Mouse (Mus musculus): ENCODE data around the gene Lasp1. TPM values are rescaled to one million over a fixed set of nuclear protein-coding genes. Genes with fewer than 3 reads are reported as not detected.
A peak's percentile ranks its signal among the peaks of the same experiment; 100 is the strongest.

Gene Lasp1
- polyA plus RNA-seq, 1 experiment: 69.4 TPM

DNA sequence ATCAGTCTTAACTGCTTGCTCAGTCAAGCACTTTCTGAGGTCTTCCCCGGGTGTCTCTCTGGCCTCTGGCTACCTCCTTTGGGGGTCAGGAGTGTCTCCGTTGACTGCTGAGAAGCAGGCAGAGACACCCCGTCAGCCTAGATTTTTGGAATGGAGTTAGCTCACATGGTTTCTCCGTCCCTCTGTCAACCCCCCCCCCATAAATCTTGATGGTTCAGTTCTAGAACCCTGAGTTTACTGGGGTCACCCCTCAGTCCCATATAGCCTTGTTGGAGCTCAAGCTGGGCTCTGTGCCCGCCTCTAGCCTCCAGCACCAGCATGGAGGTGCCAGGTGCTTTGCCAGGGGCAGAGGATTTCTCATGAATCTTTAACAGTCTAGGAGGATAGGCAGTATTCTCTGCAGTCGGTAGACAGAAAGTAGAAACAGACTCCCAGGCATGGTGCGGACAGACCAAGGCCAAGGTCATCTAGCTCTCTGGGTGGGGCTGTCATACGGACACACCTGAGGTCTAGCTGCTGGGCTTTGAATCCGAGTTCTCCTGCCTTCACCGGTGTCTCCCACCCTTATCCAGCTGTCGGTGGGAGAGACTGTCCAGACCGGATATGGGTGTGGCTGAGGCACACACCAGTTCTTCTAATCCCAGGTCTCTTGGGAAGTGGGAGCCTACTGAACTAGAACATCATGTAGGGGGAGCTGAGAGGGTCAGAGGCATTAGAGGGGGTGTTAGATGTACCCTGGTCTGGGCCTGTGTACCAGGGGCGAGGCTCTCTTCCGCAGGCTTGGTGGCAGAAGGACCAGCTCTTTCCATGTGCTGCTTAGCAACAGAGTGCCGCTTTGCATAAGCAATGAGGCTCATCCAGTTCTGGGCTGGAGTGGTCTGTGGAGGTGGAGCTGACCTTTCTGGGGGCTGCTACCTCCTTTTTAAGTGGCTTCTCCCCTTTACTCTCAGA, 7.1 kb downstream of the Lasp1 start:
- 77% methylated on average over 15 of the region's 15 CpGs for WGBS
- H3K36me3 ChIP-seq (ENCODE audit: control insufficient read depth, insufficient read depth, low read length): peaks cover 9% of the 10 kb centered on the region
- no peaks in the 10 kb centered on the region for H3K27me3 ChIP-seq (ENCODE audit: control insufficient read depth, insufficient read depth, low read length)
- no peak overlapping the region for H3K27ac ChIP-seq (ENCODE audit: insufficient read depth, low read length)
- no peak for DNase-seq (ENCODE audit: low read depth in 1 of 2, low spot score in 2 of 2)
- TF ChIP-seq CTCF (IDR thresholded peaks at IDR 0.05; ENCODE audit: extremely low read depth, insufficient read depth, insufficient read length, insufficient replicate concordance) (no peak), POLR2A (IDR thresholded peaks at IDR 0.05; ENCODE audit: low read depth, low read length) (no peak)
- H3K4me3 ChIP-seq (ENCODE audit: extremely low read depth, insufficient read depth, insufficient read length): no peak overlapping the region
- H3K4me1 ChIP-seq (ENCODE audit: control insufficient read depth, insufficient read depth, insufficient read length): peaks cover 37% of the 10 kb centered on the region; the same call in 1 of the 2 replicates

DNA sequence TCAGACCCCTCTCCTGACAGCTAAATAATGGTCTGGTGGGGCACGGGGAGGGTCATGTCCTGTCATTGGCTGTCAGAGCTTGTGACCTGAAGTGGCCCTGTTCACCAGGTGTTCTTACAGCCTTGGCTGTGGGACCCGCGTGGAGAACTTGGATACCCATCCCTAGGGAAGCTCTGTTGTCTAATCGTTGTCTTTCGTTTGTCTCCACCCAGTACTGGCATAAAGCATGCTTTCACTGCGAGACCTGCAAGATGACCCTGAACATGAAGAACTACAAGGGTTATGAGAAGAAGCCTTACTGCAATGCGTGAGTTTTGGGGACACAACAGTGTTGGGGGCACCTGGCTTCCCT, 7.8 kb downstream of the Lasp1 start:
- TF ChIP-seq POLR2A (IDR thresholded peaks at IDR 0.05; ENCODE audit: low read depth, low read length) (no peak), CTCF (IDR thresholded peaks at IDR 0.05; ENCODE audit: extremely low read depth, insufficient read depth, insufficient read length, insufficient replicate concordance) (no peak)
- H3K27ac ChIP-seq (ENCODE audit: insufficient read depth, low read length): no peak overlapping the region
- DNase-seq (ENCODE audit: low read depth in 1 of 2, low spot score in 2 of 2): no peak
- 89% methylated on average over 7 of the region's 7 CpGs for WGBS
- H3K27me3 ChIP-seq (ENCODE audit: control insufficient read depth, insufficient read depth, low read length): no peaks in the 10 kb centered on the region
- peaks cover 36% of the 10 kb centered on the region; the same call in 1 of the 2 replicates for H3K4me1 ChIP-seq (ENCODE audit: control insufficient read depth, insufficient read depth, insufficient read length)
- H3K4me3 ChIP-seq (ENCODE audit: extremely low read depth, insufficient read depth, insufficient read length): no peak overlapping the region
- H3K36me3 ChIP-seq (ENCODE audit: control insufficient read depth, insufficient read depth, low read length): peaks cover 10% of the 10 kb centered on the region

GRCm38 (mm10) chr11:97807626-97808025, 8.8 kb downstream of the Lasp1 start:
- peaks cover 10% of the 10 kb centered on the region for H3K36me3 ChIP-seq (ENCODE audit: control insufficient read depth, insufficient read depth, low read length)
- H3K27me3 ChIP-seq (ENCODE audit: control insufficient read depth, insufficient read depth, low read length): no peaks in the 10 kb centered on the region
- WGBS: 55% methylated on average over 6 of the region's 6 CpGs
- DNase-seq (ENCODE audit: low read depth in 1 of 2, low spot score in 2 of 2): no peak
- no peak overlapping the region for H3K4me3 ChIP-seq (ENCODE audit: extremely low read depth, insufficient read depth, insufficient read length)
- TF ChIP-seq CTCF (IDR thresholded peaks at IDR 0.05; ENCODE audit: extremely low read depth, insufficient read depth, insufficient read length, insufficient replicate concordance) (no peak), POLR2A (IDR thresholded peaks at IDR 0.05; ENCODE audit: low read depth, low read length) (no peak)
- peak overlapping the region; percentile 49 for H3K27ac ChIP-seq (ENCODE audit: insufficient read depth, low read length)
- H3K4me1 ChIP-seq (ENCODE audit: control insufficient read depth, insufficient read depth, insufficient read length): peaks cover 34% of the 10 kb centered on the region; the same call in 1 of the 2 replicates

DNA sequence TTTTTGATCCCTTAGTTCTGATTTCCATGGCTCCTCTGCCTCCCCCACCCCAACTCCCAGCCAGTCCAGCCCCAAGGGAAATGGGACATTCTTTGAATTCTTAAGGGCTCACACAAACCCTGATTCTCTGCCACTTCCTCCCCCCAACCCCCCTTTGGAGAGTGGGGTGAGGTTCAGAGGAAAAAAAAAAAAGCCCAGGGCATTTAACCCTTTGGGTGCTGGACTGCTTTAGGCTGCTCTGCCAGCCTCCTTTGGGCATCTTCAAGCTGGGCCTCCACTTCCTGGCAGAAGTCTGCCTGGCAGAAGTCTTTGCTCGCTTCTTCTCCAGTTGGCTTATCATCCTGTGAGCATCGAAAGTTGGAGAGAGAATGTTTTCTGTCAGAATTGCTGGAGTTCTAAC, 9.3 kb downstream of the Lasp1 start:
- no peak overlapping the region for H3K4me3 ChIP-seq (ENCODE audit: extremely low read depth, insufficient read depth, insufficient read length)
- H3K4me1 ChIP-seq (ENCODE audit: control insufficient read depth, insufficient read depth, insufficient read length): peaks cover 34% of the 10 kb centered on the region; the same call in 1 of the 2 replicates
- TF ChIP-seq CTCF (IDR thresholded peaks at IDR 0.05; ENCODE audit: extremely low read depth, insufficient read depth, insufficient read length, insufficient replicate concordance): no peak
- TF ChIP-seq POLR2A (IDR thresholded peaks at IDR 0.05; ENCODE audit: low read depth, low read length): no peak
- DNase-seq (ENCODE audit: low read depth in 1 of 2, low spot score in 2 of 2): no peak
- H3K27me3 ChIP-seq (ENCODE audit: control insufficient read depth, insufficient read depth, low read length): no peaks in the 10 kb centered on the region
- H3K36me3 ChIP-seq (ENCODE audit: control insufficient read depth, insufficient read depth, low read length): peaks cover 10% of the 10 kb centered on the region
- peak overlapping the region; percentile 49 for H3K27ac ChIP-seq (ENCODE audit: insufficient read depth, low read length)
- WGBS: 64% methylated on average over 2 of the region's 2 CpGs

DNA sequence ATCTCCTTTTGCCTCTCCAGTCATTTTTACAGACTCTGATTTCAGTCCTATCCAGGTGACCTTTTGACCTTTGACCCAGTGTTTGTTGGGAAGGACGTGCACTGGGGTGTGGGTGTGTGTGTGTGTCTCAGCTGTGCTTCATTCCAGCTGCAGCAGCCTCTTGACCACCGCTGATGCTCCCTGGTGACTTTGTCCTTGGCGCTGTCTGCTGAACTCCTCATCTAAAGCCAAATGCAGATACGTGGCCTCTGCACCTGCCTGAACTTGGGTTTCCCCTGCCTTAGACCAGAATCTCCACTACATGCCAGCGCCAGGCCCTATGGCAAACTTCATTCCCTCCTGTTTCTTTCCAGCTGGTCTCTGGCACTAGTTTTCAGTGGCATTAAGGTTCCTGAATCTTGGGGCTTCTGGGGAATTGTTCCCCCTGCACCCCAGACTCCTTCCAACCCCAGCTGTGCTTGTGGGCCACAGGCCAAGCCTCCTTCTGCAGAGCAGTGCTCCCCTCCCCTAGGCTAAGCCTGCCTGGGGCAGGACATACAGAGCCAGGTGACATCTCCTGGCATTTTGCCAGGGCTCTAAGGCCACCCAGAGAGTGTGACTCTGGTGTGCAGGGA, 9.9 kb downstream of the Lasp1 start:
- H3K4me3 ChIP-seq (ENCODE audit: extremely low read depth, insufficient read depth, insufficient read length): no peak overlapping the region
- H3K27me3 ChIP-seq (ENCODE audit: control insufficient read depth, insufficient read depth, low read length): no peaks in the 10 kb centered on the region
- DNase-seq (ENCODE audit: low read depth in 1 of 2, low spot score in 2 of 2): no peak
- WGBS: 70% methylated on average over 5 of the region's 5 CpGs
- peaks cover 12% of the 10 kb centered on the region for H3K36me3 ChIP-seq (ENCODE audit: control insufficient read depth, insufficient read depth, low read length)
- peak overlapping the region; percentile 21; the same call in 1 of the 2 replicates for H3K27ac ChIP-seq (ENCODE audit: insufficient read depth, low read length)
- peaks cover 32% of the 10 kb centered on the region; the same call in 1 of the 2 replicates for H3K4me1 ChIP-seq (ENCODE audit: control insufficient read depth, insufficient read depth, insufficient read length)
- no peak for TF ChIP-seq CTCF (IDR thresholded peaks at IDR 0.05; ENCODE audit: extremely low read depth, insufficient read depth, insufficient read length, insufficient replicate concordance)
- TF ChIP-seq POLR2A (IDR thresholded peaks at IDR 0.05; ENCODE audit: low read depth, low read length): no peak

- TF ChIP-seq CTCF (IDR thresholded peaks at IDR 0.05; ENCODE audit: extremely low read depth, insufficient read depth, insufficient read length, insufficient replicate concordance): no peak
- TF ChIP-seq POLR2A (IDR thresholded peaks at IDR 0.05; ENCODE audit: low read depth, low read length): no peak
- 59% methylated on average over 7 of the region's 7 CpGs for WGBS
- H3K27me3 ChIP-seq (ENCODE audit: control insufficient read depth, insufficient read depth, low read length): no peaks in the 10 kb centered on the region
- peak overlapping the region; percentile 21; the same call in 1 of the 2 replicates for H3K27ac ChIP-seq (ENCODE audit: insufficient read depth, low read length)
- peaks cover 31% of the 10 kb centered on the region; the same call in 1 of the 2 replicates for H3K4me1 ChIP-seq (ENCODE audit: control insufficient read depth, insufficient read depth, insufficient read length)
- no peak overlapping the region for H3K4me3 ChIP-seq (ENCODE audit: extremely low read depth, insufficient read depth, insufficient read length)
- DNase-seq (ENCODE audit: low read depth in 1 of 2, low spot score in 2 of 2): no peak
- H3K36me3 ChIP-seq (ENCODE audit: control insufficient read depth, insufficient read depth, low read length): peaks cover 13% of the 10 kb centered on the region
Observed at GRCm38 (mm10) chr11:97809235-97810121, 10.7 kb downstream of the Lasp1 start.

All from spleen, adult 2 months (tissue).